Mouse (Mus musculus): ENCODE measurements at regions not wholly inside any gene's neighbourhood (a gene's known extent, or its start where the extent isn't known, plus 50 kb on each side); places are given as distances from the start of the nearest gene placed in this dataset.

- TF ChIP-seq CTCF (IDR thresholded peaks at IDR 0.05; ENCODE audit: borderline replicate concordance, insufficient read depth, low read length) (no peak), POLR2A (IDR thresholded peaks at IDR 0.05; ENCODE audit: low read depth, low read length) (no peak)
These were observed 67.4 kb upstream of the Tiam2 start for GRCm38 (mm10) chr17:3258811-3259510.

Data from embryonic fibroblast, embryonic 13.5 days (primary cell).